Mouse (Mus musculus) megakaryocyte-erythroid progenitor cell, adult 5-6 weeks (primary cell): ENCODE results near the gene Gramd1a. TPM values are rescaled to one million over a fixed set of nuclear protein-coding genes. Genes with fewer than 3 reads are reported as not detected.
A peak's percentile ranks its signal among the peaks of the same experiment; 100 is the strongest.

Experiments used
- ATAC-seq: replicated peaks from 2 replicates; pipeline ENCODE4 v1.8.0; 2016; ENCODE audit warnings: mild to moderate bottlenecking, inconsistent platforms; ENCODE audit not compliant: severe bottlenecking, poor library complexity, low FRiP score, low TSS enrichment
- total RNA-seq, 2 experiments: library from RNA; stranded (forward) in 1 of 2; stranded (reverse) in 1 of 2; fragments of 200-1000, 215-1000 nt in 1 of 2; fragments of >200 nt in 1 of 2; fragmentation: Nextera tagmentation in 1 of 2; gene quantifications; 2 replicates each; pipeline ENCODE4 v1.2.3; 2014 to 2017

The Gramd1a gene
- total RNA-seq (2014; fragmentation: Nextera tagmentation) (75.2 and 78.4 TPM in 2 replicates), total RNA-seq (2017) (19.2 and 29.6 TPM in 2 replicates)

GRCm38 (mm10) chr7:31155296-31156033 lies at the start of gene Gramd1a:
Gramd1a (minus strand) TSS chr7:31155896.
- ATAC-seq: no peak

DNA sequence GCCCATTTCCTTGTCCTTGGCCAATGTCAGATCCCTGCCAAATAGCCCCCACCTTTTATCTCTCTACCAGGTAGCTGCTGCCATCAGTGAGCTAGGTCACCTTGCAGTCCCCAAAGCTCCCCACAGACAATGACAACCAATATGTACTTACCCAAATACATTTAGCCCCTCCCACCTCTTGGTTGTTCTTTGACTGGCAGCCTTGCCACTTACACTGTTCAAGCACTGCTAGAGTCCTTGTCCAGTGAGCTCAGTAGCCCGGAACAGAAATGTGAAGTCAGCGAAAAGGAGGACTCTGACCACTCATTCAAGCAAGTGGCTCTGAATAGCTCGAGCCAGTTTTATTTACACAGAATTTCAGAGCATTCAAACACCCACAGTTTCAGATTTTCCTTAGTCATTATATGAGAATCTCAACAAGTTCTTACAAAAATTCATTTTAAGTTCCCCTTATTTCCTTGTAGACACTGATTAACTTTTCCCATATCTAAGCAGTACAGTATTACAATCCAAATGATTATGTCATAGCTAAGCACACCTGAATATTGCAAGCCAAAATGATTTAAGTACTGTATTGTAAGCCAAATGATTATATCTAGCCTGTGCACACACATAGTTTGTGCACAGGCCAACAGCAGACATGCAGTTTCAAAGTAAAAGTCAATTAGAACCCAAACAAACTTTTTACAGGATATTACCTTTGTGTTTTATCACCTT lies 40.1 kb upstream of the Gramd1a start:
- no peak for ATAC-seq

- ATAC-seq: no peak
These were observed 29.0 kb upstream of the Gramd1a start for GRCm38 (mm10) chr7:31184711-31185110.

GRCm38 (mm10) chr7:31182863-31183262 lies 27.2 kb upstream of the Gramd1a start:
- ATAC-seq: peak; percentile 41; the same call in 1 of the 2 replicates

DNA sequence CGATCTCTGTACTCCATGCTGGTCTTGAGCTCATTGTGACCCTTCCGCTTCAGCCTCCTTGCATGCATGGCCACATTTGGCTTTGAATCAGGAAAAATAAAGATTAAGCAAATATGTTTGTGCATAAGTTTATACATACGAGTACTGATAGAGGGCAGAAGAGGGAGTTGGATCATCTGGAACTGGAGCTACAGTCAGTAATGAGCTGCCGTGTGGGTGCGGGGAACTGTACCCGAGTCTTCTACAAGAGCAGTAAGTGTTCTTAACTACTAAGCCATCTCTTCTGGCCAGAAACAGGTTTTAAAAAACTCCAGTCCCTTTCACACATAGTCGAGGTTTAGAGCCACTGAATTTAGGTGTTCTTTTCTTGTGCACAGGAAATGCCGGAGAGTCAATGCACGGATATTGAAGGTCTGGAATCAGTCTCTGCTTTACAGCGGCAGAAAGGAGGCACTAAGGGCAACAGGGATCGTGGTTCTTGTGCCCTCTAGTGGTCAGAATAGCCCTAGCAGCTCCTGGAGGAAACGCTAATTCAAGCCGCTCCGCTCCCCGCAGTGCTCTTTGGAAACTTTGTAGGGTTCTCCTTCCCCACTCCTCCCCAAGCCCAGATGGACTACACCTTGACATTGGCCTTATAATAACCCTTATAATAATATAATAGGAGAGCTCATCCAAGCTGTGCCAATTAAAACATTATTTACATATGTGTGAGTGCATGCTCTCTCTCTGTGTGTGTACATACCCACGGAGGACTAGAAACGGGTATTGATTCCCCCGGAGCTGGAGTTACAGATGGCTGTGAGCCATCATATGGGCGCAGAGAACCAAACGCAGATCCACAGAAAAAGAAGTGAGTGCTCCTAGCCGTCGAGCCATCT lies 21.4 kb upstream of the Gramd1a start:
- ATAC-seq: peak; percentile 93

DNA sequence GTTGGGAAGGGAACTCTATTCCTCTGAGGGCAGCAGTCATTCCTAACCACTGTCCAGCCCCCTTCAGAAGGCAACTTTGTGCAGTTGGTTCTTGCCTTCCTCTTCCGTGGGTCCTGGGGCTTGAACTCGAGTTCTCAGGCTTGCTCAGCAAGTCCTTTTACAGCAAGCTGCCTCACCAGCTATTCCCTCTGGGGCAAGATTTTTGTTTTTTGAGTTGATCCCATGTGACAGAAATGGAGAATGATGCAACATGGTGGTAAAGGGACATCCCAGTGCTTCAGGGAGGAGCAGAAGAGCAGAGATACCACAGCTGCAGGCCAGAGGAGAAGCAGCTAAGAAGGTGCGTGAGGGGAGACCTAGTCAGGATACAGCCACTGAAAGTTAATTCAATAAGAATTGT lies 19.4 kb upstream of the Gramd1a start:
- ATAC-seq: no peak

DNA sequence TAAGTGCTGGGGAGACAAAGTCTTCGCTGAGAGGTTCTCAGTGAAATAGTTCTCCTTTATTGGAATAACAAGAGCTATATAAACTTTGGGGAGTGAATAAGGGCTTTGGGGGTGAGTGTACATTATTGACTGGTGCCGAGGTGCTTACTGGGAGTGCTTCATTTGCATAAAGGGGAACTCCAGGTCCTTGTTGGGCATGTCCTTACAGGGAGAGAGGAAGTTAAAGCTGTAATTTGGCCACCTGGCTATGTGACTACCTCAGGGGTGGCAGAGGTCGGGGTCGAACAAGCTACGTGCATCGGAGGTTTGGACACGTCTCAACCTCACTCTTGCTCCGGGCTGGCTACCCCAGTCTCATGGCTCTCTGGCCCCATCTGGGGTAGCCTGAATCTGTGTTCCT lies 18.8 kb upstream of the Gramd1a start:
- no peak for ATAC-seq

DNA sequence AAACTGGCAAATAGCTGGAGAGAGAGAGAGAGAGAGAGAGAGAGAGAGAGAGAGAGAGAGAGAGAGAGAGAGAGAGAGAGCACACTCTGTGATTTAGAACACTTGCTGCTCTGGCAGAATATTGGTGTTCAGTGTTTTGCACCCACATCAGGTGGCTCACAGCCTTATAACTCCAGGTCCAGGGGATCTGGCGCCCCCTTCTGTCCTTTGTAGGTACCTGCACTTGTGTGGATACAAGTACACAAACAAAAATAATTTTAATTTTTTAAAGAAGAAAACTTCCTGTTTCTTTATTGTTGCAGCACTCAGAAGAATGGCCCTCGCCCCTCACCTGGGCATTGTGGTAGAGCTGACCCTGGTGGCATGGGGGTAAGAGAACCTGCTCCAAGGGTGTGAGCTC lies 16.5 kb upstream of the Gramd1a start:
- ATAC-seq: 0 out of 2 replicates have a peak, but pooled peaks have one; percentile 46

DNA sequence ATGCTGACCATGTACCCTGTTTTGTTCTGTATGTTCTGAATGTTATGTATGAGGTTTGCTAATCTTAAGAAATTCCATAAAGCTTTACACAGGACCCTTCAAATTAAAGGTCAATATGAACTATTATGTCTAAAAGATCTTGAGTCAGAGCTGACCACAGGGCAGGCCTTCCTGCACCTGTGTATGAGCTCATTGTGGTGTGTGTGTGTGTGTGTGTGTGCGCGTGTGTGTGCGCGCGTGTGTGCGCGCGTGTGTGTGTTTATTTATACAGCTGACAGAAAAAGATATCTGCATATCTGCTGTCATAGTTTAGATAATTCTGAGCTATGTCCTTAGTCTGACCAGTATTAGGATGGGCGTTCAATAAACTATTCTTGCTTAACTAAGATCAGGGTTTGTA lies 14.8 kb upstream of the Gramd1a start:
- ATAC-seq: no peak

DNA sequence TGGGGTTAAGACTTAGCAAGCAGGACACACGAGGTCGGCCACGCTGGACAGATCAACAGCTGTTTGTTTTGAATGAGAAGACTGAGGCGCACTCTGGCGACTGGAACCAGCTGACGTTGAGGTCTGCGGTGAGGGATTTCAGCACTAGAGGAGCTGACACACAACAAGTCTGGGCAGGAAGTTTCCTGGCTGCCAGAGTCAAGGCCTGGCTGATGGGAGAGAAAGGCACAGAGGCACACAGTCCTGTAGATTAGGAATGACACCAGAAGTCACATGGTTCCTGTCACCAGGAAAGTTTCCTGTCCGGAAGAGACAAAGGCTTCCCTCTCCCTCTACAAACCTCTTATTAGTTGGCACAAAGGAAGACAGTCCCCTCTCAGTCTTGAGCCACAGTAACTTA lies 12.7 kb upstream of the Gramd1a start:
- ATAC-seq: peak; percentile 50; the same call in 1 of the 2 replicates

DNA sequence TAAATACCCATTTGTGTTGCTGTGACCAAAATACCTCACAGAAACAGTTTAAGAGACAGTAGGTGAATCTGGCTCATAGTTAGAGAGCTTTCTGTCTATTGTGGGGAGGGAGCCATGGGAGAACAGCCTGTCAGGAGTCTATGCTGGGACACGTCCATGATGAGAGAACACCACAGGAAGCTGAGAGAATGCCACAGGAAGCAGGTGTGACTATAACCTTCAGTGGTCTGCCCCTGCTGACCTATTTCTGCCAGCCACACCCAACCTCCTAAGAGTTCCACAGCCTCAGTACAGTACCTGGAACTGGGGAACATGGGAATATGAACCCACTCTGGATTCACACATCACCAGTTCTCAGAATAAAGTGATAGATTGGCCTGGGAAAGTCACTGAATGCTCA lies 9.1 kb upstream of the Gramd1a start:
- no peak for ATAC-seq

GRCm38 (mm10) chr7:31163666-31164577 lies 8.2 kb upstream of the Gramd1a start:
- ATAC-seq: no peak

DNA sequence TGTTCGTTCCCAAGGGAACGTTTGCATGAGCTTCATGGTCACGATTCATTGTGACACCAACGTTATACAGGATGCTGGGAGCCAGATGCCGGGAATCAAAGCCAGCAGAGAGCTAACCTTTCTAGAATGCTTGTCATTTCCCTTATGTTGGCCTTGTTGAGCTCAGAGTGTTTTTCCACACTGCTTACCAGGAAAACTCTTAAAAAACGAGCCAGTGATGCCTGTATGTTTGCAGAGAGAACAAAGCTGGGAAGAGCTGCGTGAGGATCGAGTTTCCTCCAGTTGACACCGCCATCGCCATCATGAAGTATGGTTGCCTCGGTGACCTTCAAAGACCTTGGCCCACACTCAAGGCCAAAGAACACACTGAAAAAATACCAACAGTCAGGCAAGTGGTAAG lies 6.6 kb upstream of the Gramd1a start:
- no peak for ATAC-seq

GRCm38 (mm10) chr7:31161831-31162230 lies 6.1 kb upstream of the Gramd1a start:
- ATAC-seq: no peak

GRCm38 (mm10) chr7:31161246-31161645 lies 5.5 kb upstream of the Gramd1a start:
- ATAC-seq: no peak

DNA sequence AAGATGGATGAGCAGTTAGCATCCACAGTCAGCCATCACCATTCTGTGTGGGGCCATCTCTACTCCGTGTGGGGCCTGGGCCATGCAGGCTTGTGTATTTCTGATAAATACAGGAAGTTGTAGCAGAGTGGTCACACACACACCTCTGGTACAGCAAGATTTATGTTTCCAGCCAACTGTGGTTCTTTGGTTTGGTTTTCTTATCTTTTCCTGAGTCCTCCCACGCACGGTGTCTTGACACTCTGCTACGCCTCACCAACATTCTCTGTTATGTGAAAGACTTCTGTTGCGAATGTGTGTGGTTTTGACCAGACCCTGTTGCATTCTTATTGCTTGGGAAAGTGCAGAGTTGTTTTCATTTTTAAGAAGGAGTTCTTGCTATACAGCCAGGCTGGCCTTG lies 5.1 kb upstream of the Gramd1a start:
- ATAC-seq: peak; percentile 73

DNA sequence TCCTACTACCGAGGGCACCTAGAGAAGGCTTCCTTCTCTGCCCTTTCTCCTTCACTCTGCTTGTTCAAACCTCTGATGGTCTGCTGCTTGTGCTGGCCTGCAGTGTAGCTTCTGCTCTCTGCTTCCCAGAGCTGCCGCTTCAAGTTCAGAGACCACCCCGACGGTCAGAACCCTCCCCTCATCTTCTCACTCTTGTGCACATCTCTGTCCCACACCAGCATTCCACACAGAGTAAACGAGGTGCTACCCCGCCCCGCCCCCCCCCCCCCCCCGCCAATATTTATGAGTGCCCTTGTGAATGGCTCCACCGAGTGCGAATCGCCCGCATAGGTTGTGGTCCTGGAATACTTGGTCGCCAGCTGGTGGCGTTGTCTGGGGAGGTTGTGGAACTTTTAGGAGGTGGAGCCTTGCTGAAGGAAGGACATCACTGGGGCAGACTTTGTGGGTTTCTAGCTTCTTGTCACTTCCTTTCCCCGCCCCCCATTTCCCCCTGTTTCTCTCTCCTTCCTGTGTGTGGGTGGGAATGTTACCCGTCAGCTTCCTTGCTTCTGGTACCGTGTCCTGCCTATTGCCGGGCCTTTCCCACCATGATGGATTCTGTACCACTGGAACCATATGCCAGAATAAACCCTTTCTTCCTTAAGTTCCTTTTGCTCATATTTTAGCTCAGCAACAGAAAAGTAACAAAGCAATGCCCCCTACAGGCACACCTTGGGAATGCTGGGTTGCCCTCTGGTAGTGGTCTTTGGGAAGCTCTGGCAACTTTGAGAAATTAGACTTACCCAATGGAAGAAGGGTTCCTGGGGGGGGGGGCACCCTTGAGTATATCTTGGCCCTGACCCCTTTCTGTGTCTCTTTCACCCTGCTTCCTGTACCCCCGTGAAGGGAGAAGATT lies 585 bp upstream of the Gramd1a start:
- peak; percentile 28 for ATAC-seq
